Mouse (Mus musculus) small intestine, adult 2 months (tissue): ENCODE data around the gene Ube2r2. TPM values are rescaled to one million over a fixed set of nuclear protein-coding genes. Genes with fewer than 3 reads are reported as not detected.

Experiments
- H3K27ac ChIP-seq: fragments of 200-500 bp; 2 replicates; pipeline ENCODE4 v1.5.1; 2012; ENCODE audit warnings: low read depth, low read length, control low read depth, inconsistent platforms; ENCODE audit not compliant: insufficient read depth
- H3K27me3 ChIP-seq: fragments of 200-500 bp; 2 replicates; pipeline ENCODE4 v1.6.1; 2012; ENCODE audit warnings: mild to moderate bottlenecking, moderate library complexity, low read length, inconsistent platforms; ENCODE audit not compliant: control insufficient read depth, insufficient read depth
- H3K36me3 ChIP-seq: fragments of 200-500 bp; 2 replicates; pipeline ENCODE4 v1.6.1; 2012; ENCODE audit warnings: mild to moderate bottlenecking, low read length, control low read depth, inconsistent platforms; ENCODE audit not compliant: control insufficient read depth, insufficient read depth
- H3K4me1 ChIP-seq: fragments of 200-500 bp; 2 replicates; pipeline ENCODE4 v1.6.1; 2012; ENCODE audit warnings: low read length, inconsistent platforms, mixed read lengths; ENCODE audit not compliant: control insufficient read depth, insufficient read depth, insufficient read length
- H3K4me3 ChIP-seq: fragments of 200-500 bp; 2 replicates; pipeline ENCODE4 v1.5.1; 2012; ENCODE audit warnings: low read depth, mild to moderate bottlenecking, control low read depth, inconsistent platforms, low read length, moderate library complexity
- CTCF ChIP-seq: fragments of 200-500 bp; IDR thresholded peaks from 2 replicates; pipeline ENCODE4 v1.5.1; 2012; ENCODE audit warnings: low read depth, mild to moderate bottlenecking, control low read depth, inconsistent platforms, low read length, moderate library complexity, mixed read lengths; ENCODE audit not compliant: insufficient replicate concordance, insufficient read length; ENCODE audit errors: extremely low read depth
- POLR2A ChIP-seq: fragments of 200-500 bp; IDR thresholded peaks from 2 replicates; pipeline ENCODE4 v1.6.1; 2012; ENCODE audit warnings: low read depth, mild to moderate bottlenecking, control low read depth, inconsistent platforms, low read length, moderate library complexity
- WGBS: fragments of 180-500 bp; shearing (Covaris S2); methylation state at CpG from one replicate; pipeline ENCODE4 v1.1.7; 2018; 5-methylcytosine and 5-hydroxymethylcytosine counted together
- polyA plus RNA-seq: library from polyadenylated mRNA; depleted of rRNA; stranded (reverse); fragments of >200 nt; gene quantifications from 2 replicates; pipeline ENCODE4 v1.2.3, GENCODE M21; 2012

Gene Ube2r2
- polyA plus RNA-seq, 1 experiment: 25.3 TPM

- Histone ChIP-seq H3K4me1 (no peaks in the 10 kb centered on the region), H3K27ac (no peak overlapping the region), H3K27me3 (no peaks in the 10 kb centered on the region), H3K4me3 (no peak overlapping the region), H3K36me3 (peaks cover 14% of the 10 kb centered on the region)
- TF ChIP-seq POLR2A: no peak
- no peak for TF ChIP-seq CTCF
- WGBS: 74% methylated on average over 2 of the region's 2 CpGs
Measured at GRCm38 (mm10) chr4:41174631-41175030, 39.1 kb downstream of the Ube2r2 start.

GRCm38 (mm10) chr4:41179825-41180725, 44.5 kb downstream of the Ube2r2 start:
- Histone ChIP-seq H3K4me1 (no peaks in the 10 kb centered on the region), H3K36me3 (peaks cover 17% of the 10 kb centered on the region), H3K27ac (no peak overlapping the region), H3K4me3 (no peak overlapping the region), H3K27me3 (no peaks in the 10 kb centered on the region)
- TF ChIP-seq POLR2A (no peak), CTCF (no peak)
- WGBS: 78% methylated on average over 15 of the region's 15 CpGs

GRCm38 (mm10) chr4:41189809-41190208, 54.3 kb downstream of the Ube2r2 start:
- no peak overlapping the region for H3K27ac ChIP-seq
- TF ChIP-seq CTCF (no peak), POLR2A (no peak)
- peaks cover 47% of the 10 kb centered on the region for H3K36me3 ChIP-seq
- no peak overlapping the region for H3K4me3 ChIP-seq
- no peaks in the 10 kb centered on the region for H3K27me3 ChIP-seq
- H3K4me1 ChIP-seq: no peaks in the 10 kb centered on the region
- WGBS: 84% methylated on average over 2 of the region's 2 CpGs

- WGBS: 69% methylated on average over 14 of the region's 14 CpGs
Measured at GRCm38 (mm10) chr4:41192544-41193512, 57.3 kb downstream of the Ube2r2 start.

GRCm38 (mm10) chr4:41195328-41195727, 59.8 kb downstream of the Ube2r2 start:
- 94% methylated on average over 15 of the region's 15 CpGs for WGBS
- Histone ChIP-seq H3K27ac (no peak overlapping the region), H3K4me1 (no peaks in the 10 kb centered on the region), H3K4me3 (no peak overlapping the region), H3K27me3 (no peaks in the 10 kb centered on the region), H3K36me3 (peaks cover 62% of the 10 kb centered on the region)
- no peak for TF ChIP-seq POLR2A
- no peak for TF ChIP-seq CTCF

More at GRCm38 (mm10) chr4:41192544-41193512, 57.3 kb downstream of the Ube2r2 start:
- H3K4me1 ChIP-seq: no peaks in the 10 kb centered on the region
- H3K36me3 ChIP-seq: peaks cover 55% of the 10 kb centered on the region
- no peak overlapping the region for H3K27ac ChIP-seq
- TF ChIP-seq POLR2A: no peak
- no peaks in the 10 kb centered on the region for H3K27me3 ChIP-seq
- H3K4me3 ChIP-seq: no peak overlapping the region

GRCm38 (mm10) chr4:41196861-41197610, 61.5 kb downstream of the Ube2r2 start:
- Histone ChIP-seq H3K4me3 (no peak overlapping the region), H3K4me1 (no peaks in the 10 kb centered on the region), H3K27me3 (no peaks in the 10 kb centered on the region), H3K27ac (no peak overlapping the region), H3K36me3 (peaks cover 62% of the 10 kb centered on the region)
- WGBS: 75% methylated on average over 3 of the region's 3 CpGs
- TF ChIP-seq POLR2A: no peak

GRCm38 (mm10) chr4:41202135-41202534, 66.6 kb downstream of the Ube2r2 start:
- Histone ChIP-seq H3K4me1 (no peaks in the 10 kb centered on the region), H3K27me3 (no peaks in the 10 kb centered on the region), H3K4me3 (no peak overlapping the region), H3K36me3 (peaks cover 73% of the 10 kb centered on the region), H3K27ac (no peak overlapping the region)
- WGBS: 93% methylated on average over 8 of the region's 8 CpGs
- TF ChIP-seq POLR2A: no peak
- TF ChIP-seq CTCF: no peak
